Mouse (Mus musculus) spleen, adult 2 months (tissue): ENCODE measurements around the gene Zfp992.
"Not testable (repeated sequence)": the region's sequence is repeated elsewhere in the genome, so short reads cannot be mapped to it uniquely, and the experiment has no call there.

Experiments
- CTCF ChIP-seq: fragments of 200-500 bp; IDR thresholded peaks from 2 replicates; pipeline ENCODE4 v1.5.1; 2011; ENCODE audit warnings: mild to moderate bottlenecking, inconsistent platforms; ENCODE audit not compliant: insufficient read depth, insufficient read length, insufficient replicate concordance; ENCODE audit errors: extremely low read depth
- POLR2A ChIP-seq: fragments of 200-500 bp; IDR thresholded peaks from 2 replicates; pipeline ENCODE4 v1.6.1; 2011; ENCODE audit warnings: low read depth, low read length, inconsistent platforms

DNA sequence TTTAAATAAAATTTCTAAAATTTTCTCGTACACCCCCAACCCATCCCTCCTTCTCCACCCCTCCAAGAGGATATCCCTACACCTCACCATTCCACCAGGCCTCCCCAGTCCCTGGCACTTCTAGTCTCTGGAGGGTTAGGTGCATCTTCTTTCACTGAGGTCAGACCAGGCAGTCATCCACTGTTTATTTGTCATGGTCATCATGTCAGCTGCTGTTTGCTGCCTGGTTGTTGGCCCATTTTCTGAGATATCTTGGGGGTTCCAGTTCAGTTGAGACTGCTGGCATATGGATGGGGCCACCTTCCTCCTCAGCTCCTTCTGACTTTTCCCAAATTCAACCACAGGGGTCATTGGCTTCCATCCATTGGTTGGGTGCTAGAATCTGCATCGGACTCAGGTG is 11.6 kb upstream of the Zfp992 start:
- not testable (repeated sequence) for TF ChIP-seq POLR2A, CTCF
